Mouse (Mus musculus) cerebellum, adult 8-10 months (tissue): ENCODE results near the gene Sbno2.

ENCODE experiments used
- DNase-seq: peaks from one replicate; pipeline ENCODE4 v3.0.0; 2022

Gene Sbno2

DNA sequence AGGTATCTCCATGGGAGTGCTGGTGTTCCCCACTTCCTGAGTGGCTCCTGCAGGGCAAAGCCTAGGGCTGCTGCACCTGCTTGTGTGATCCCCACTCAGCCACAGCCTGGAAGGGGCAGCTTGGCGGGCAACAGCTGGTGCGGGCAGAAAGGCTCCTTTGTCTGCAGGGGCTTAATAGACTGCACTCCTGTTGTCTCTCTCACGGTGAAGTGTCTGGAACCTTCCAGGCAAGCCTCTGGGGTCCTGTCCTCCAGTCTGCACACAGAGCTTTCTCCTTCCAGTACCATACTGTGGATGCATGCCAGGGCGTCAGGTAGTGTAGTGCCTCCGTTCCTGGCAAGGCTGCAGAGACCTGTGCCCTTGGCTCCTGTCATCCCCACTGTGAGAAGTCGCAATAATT is 13.2 kb upstream of the Sbno2 start:
- no peak for DNase-seq

DNA sequence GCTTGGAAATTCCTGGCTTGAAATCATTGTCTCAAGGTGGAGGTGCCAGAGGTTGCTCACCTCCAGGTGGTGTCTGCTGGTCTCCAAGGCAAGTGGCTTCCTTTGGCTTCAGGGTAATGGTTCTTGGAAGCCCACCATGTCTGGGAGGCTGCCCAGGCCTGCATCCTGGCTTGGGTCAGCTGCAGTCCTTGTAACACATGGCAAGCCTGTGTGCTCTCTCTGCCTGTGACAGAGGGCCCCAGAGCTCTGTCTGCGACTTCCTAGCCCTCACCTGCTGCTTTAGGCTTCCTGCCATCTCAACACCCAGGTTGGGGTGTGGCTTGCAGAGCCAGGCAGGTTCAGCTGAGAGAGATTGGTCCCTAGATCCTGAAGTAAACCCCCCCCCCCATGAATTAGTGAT is 12.4 kb upstream of the Sbno2 start:
- DNase-seq: no peak

DNA sequence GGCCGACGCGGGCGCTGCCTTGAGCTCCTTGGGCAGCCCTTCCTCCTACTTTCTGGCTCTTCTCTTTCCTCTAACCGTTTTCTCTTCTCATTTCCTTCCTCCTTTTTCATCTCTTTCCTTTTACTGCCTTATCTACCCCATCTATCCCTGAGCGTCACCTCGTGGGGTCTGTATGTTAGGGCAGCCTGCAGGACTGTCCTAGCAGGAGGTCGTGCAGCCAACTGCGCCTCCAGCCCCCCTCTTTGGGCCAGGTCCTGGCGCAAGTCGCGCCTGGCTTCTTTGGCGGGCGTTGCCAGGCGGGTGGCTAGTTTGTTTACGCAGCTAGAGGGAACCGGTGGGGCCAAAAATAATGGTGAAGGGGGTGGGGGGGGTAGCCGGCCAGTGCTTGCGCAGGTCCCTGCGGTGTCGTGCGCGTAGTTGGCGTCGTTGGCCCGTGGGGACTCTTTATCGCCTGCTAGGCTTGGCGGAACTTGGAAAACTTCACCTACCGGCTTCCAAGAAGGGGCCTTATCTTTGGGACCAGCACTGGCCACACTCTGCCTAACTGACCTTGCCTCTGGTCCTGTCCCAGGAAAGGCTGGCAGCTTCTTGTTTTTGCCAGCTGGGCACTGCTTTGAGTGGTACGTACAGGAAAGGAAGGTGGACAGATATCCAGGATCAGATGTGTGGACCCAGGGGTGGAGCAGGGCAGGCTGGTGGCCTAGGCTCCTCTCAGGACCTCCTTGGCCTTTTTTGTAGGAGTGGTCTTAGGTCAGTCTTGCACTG is 11.7 kb upstream of the Sbno2 start:
- DNase-seq: no peak

DNA sequence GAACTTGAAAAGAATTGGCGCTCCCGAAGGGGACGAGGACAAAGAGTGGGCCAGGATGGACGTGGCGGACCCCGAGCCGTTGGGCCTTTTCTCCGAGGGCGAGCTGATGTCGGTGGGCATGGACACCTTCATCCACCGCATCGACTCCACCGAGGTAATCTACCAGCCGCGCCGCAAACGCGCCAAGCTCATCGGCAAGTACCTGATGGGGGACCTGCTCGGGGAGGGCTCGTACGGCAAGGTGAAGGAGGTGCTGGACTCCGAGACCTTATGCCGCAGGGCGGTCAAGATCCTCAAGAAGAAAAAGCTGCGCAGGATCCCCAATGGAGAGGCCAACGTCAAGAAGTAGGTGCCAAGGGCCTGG is 11.2 kb upstream of the Sbno2 start:
- DNase-seq: peak; percentile 48

DNA sequence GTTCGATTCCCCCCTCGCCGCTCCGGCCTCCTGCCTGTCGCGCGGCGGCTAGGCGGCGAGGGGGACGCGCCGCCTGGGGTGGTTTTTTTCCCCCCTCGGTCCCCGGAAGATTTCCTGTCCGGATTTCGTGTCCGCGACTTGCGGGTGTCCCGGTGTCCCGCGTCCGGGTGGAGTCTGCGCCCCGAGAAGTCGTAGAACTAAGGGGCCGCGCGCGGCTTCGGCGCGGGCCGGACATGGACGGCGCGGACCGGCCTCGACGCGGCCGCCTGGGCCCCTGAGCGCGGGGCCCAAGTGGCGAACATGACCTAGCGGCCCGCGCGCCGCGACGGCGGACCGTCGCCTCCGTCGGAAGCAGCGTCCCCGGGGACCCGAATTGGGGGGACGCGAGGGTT is 10.6 kb upstream of the Sbno2 start:
- DNase-seq: no peak

DNA sequence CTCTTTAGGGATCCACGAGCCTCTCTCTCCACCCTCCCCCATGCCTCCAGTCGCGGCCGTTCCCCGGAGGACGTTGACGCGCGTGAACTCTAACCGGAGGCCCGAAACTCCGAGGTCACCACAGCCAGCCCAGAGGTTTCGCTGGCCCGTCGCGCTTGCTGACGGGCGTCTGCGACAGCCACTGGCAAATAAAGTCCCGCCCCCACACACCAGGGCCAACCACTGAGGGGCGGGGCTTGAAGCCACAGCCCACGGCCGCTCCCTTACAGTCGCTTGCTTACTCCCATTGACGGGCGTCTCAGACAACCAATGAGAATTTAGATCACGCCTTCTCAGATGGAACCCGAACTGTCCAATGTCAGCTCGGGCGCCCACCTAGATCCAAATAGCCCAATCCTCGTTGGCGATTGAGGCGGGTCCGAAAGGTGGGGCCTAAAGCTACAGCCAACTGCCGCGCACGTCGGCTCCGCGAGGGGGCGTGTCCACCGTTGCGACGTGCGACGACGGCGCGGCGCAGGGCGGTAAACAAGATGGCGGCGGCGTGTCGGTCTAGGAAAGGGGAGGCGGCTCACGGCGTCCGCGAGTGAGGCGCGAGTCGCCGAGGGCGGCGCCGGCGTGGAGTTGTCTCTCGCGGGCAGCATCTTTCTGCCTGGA is 10.0 kb upstream of the Sbno2 start, which contains the start of gene Stk11:
Gene Stk11 (plus strand): TSS at position 514 of the 654 bp plus-strand sequence.
- peak; percentile 98 for DNase-seq

DNA sequence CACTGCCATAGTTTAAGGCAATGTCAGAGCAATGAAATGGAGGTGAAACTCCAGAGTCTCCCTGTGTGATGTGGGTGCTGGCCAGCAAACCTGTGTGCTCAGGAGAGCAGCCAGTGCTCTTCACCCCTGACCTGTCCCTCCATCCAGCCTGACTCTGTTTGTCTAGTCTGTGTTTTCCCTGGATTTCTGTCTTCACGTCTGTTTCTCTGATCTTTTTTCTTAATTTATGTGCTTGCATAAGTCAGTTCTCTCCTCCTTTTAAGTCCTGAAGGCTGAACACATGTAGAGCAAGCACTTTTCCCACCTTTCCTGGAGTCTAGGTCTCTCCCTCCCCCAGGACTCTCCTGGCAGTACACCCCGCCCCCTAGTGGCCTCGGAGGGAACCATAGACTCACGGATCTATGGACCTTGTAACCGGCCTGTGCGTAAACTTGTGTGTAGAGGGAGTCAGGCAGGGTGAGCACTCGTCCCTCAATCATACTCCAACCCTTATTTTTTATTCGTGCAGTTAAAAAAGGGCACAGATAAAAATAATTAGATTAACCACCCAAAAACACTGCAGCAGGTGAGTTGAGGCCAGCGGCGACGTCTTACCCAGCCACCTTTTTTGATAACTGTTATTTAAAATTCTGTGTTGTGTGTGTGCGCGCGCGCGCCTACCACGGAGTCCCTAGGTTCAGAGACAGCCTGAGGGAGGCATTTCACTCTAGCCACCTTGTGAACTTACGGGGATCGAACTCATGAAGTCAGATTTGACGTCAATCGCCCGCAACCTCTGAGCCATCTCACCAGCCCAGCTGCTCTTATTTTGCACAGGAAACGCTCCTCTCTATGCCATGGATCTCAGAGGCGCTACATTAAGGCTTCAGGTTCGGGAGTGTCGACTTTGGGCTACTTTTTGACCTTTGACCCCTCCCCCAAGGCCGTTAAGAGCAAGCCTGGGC is 9.2 kb upstream of the Sbno2 start:
- peak; percentile 92 for DNase-seq

DNA sequence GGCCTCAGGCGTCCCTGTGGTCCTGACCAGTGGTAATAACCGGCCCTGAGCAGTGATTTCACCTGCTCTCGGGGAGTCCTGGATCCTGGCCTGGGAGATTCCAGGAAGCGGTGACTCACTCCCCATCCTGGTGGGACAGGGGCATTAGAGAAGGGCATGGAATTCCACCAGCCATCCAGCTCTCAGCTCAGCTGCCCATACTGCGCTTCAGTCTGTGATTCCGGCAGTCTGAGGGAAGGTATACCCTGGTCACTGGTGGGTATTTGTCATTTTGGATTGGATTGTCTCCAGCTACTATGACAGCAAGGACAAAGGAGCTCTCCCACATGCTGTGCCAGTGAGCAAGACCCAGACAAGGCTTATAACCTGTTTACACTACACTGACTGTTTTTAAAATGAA is 2.3 kb upstream of the Sbno2 start:
- DNase-seq: no peak

DNA sequence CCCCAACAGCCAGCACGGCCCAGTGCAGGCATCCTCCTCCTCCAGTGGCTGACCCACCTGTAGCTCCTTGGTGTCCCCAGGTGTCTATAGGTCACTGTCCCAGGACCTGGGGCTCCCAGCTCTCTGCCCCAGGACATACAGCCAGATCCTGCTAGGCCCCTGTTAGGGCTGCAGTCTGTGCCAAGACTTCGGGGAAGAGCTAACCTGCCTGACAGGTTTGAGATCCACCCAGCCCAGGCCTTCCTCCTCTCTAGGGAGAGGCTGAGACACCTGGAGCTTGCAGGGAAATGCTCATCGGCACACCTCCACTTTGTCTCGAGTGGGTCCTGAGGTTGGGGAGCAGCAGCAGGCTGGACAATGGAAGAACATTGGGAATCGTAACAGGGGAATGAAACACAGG is 555 bp upstream of the Sbno2 start:
- DNase-seq: no peak

DNA sequence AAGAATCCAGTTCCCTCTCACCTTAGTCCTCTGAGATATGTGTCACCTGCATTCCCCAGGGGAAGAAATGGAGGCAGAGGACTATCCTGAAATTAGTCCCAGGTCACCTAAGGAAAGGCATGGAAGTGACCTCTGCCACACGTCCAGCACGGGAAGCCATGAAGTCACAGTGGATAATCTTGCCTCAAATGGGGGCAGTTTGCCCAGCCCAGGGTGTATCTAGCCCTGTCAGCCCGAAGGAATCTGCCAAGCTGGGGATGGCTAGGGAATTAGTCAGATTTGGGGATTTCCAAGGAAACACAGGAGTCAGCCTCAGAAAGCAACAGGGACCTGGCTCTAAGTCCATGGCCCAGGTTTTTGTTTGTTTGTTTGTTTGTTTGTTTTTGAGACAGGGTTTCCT is 1.2 kb downstream of the Sbno2 start:
- no peak for DNase-seq

DNA sequence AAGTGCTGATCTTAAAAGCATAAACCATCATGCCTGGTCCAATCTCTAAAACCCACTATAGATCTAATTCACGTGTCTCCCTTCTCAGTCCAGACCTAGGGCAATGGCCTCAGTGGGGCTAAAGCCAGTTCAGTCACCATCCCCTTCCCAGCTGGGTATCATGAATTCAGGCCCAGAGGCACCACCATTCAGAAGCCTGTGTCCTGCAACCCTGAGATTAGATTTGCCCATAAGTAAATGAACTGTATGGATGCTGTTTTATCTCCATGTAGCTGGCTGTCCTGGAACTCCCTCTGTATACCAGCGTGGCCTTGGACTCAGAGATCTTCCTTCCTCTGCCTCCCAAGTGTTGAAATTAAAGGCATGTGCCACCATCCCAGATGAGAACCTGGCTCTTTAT is 2.3 kb downstream of the Sbno2 start:
- DNase-seq: no peak

DNA sequence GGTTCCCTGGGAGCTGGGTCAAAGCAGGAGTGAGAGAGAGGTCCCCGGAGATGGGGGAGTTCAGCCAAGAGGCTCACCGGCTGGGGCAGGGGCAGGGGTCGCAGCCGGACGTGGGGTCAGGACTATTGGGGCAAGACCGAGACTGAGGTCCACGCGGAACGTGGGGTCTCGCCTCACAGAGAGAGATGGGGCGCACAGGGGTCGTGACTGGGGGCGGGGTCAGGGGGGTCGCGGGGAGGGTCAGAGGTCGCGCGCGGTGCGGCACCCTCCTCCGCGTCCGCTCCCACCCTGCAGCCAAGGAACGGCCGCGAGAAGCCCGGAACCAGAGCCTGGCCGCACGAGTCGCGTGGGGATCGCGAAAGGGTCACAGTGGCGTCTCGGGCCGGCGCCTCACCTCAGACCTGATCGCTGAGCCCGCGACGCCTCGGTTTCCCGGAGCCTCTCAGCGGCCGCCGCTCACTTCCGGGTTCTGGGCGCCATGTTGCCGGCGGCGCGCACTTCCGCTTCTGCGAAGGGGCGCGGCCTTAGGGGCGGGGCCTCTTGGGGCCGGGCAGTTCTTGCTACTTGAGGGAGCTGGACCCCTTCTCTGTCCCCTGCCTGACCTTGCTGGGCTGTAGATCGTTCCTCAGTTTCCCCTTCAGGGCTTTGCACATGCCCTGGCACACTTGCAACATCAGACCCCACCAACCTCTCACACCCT is 3.0 kb downstream of the Sbno2 start:
- DNase-seq: peak; percentile 84

DNA sequence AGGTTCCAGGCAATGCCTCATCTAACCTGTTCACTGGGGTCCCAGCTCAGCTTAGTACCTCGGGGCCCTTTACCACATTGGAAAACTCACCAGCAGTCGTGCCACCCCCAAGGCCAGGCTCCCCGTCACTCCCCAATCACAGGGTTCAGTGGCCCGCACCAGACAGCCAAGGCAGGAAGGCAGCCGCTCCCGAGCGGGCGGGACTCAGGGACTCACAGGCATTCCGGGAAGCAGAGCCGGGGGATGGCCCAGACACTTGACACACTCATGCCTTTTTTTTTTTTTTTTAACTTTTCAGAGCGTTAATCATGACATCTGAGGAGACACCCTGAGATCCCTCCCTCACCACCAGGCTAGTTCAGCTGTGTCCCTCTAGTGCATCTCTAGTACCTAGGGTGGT is 4.4 kb downstream of the Sbno2 start:
- no peak for DNase-seq

DNA sequence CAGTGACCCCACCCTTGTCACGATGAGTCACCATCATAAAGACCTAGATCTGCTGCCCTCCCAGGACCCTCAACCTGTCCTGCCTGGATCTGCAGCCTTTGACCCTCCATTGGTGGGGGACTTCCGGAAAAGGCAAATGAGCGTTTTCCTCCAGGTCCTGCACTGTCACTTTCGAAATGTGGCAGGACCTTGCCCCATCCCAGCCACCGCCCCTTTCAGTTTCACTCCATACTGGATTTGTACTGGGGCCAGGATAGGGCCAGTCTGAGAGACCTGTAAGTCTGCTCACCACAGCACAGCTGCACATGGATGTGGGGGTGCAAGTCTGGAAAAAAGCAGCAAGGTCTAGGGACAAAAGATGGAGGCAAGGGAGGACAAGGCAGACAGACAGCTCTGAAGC is 6.7 kb downstream of the Sbno2 start:
- DNase-seq: no peak

DNA sequence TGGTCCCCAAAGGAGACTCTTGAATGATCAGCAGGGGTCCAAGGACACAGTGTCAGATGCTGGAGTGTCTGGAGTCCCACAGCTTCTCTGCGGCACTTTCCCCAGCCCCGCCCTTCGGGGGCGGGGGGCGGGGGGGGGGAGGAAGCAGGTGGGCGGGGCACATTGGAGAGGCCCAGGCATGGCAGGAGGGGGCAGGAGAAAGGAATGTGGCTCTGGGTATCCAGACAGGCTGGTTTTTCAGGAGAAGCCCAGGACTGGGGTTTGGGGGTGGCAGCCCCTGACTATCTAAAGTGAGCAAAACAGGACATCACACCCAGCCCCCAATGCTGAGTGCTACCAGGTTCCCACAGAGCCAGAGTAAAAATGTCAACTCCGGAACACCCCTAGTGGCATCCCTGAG is 8.1 kb downstream of the Sbno2 start:
- no peak for DNase-seq

DNA sequence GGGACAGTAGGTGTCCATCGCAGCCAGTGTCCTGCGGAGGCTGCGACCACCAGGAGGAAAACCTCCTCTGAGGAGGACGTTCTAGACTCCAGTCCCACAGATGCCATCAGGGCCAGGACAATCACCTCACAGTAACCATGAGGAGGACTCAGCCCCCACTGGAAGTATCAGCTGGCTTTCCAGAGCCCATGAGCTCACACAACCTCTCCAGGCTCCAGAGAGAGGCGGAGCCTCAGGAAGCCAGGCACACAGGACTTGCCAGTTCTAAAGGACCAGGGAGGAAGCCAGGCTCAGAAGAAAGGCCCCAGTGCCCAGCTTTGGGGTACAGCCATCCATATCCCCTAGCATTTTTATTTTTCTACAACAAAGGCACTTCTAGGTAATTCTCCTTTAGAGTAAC is 9.8 kb downstream of the Sbno2 start:
- no peak for DNase-seq

DNA sequence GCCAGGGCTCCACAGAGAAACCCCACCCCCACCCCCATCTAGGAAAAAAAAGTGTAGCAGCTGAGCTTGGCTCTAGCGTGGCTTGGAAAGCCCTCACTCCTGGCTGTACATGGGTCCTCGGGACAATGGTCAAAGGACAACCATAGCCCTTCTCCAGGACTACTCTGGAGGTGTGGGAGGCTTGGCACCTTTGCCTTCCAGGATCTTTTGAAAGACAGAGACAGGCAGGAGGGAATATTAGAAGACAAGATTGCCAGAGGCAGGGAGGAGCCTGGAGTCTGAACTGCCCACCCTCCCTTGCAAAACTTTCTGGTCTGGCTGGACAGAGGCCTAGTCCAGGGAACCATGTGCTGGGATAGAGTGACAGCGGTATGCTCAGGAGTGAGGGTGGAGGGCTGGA is 10.7 kb downstream of the Sbno2 start:
- no peak for DNase-seq

DNA sequence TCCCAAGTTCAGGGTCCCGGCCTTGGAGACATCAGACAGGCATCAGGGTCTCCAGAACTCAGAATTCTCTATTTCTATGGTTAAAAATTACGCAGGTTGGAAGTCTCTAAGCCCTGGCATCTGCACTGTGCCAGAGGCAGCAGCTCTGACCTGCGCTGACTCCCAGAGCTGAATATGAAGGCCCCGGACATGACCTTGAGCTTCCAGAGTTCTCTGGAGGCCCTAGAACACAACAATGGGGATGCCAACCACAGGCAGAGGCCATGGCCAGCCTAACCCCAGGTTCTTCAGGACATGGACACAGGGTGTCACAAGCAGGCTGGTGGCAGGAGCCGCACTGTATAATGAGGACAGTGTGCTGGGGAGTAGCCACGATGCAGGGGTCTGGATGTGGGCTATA is 11.3 kb downstream of the Sbno2 start:
- DNase-seq: no peak

DNA sequence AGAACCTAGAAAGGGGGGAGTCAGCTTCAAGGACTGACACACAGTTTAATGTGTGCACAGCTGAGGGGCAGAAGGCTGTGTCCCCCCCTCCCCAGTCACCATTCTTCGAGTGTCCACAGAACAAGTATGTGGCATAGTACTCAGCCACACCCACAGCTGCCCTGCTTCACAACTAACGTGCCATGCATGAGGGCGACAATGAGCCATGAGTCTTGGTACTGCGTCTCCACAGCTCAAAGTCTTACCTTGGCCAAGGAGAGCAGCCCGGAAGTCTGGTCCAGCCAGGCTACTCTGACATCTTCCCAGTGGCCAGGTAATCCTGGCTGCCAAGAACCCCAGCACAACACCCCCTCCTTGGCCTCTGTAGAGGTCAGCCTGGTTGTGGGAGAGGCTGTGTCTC is 12.7 kb downstream of the Sbno2 start:
- DNase-seq: no peak

DNA sequence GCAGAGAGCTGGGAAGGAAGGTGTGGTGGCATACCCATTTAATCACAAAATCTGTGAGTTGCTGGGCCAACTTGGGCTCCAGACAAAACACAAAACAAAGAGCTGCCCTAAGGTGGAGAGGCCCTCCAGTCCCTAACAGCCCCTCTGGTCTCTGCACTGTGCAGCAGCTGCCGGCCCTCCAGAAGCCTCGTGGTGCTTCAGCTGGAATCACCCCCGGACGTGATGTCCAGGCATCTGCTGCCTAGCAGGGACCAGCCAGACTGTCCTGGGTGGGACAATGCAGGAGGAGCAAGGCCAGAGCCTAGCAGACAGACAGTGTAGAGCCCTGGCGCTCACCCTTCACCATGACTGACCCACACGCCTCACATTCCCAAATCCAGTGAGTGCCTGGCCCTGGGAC is 13.8 kb downstream of the Sbno2 start:
- no peak for DNase-seq

DNA sequence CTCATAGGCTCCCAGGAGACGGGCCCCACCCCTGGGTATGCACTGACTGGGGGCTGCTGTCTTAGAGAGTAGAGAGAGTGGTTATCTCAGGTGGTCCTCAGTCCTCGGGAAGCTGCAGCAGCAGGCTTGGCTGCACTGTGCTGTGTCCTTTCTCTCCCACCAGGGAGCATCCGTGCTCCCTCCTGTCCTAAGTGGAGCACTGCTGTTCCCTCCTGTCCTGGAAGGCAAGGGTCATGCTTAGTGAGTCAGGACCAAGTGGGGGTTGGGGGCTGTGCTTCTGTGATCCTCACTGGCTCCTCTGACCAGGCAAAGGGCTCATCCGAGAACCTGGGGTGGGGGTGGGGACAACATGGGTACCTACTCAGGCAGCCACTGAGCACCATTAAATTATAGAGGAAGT is 16.2 kb downstream of the Sbno2 start:
- no peak for DNase-seq

DNA sequence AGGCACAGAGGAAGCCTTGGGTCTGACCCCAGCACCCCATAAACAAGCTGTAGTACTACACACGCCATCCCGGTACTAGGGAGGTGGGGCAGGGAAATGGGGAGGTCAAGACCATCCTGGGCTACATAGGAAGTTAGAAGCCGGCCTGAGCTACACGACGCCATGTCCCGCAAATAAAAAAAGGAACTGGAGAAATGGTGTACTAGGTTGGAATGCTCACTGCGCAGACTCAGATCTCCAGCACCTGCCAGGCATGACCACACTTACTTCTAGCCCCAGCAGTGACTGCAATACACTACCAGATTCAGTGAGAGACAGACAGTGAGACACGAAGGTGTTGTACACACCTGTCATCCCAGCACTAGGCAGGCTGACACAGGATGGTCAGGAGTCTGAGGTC is 17.9 kb downstream of the Sbno2 start:
- no peak for DNase-seq

DNA sequence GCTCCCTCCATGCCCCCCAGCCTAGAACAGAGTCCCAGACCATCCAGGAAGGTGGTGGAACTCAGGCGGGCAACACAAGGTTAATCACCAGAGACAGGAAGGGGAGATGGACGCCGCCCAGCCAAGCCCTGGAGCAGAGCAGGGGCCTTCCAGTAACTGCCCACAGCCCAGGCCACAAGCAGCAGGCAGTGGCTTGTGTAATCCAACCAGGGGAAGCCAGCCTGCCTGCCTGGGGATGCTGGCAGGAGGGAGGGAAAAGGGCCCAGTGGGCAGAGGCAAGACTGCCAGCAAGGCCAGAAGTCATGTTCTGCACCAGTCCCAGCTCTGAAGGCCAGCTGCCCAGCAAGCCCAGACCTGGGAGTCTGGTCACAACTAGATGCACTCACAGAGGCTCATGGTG is 18.5 kb downstream of the Sbno2 start:
- DNase-seq: no peak
